Mouse (Mus musculus) ovary, postnatal 36 days (tissue): ENCODE data around the gene Slc22a3.

Experiments used
- DNase-seq: peaks from one replicate; pipeline ENCODE4 v3.0.0; 2022; ENCODE audit warnings: low spot score, mixed read lengths

Gene Slc22a3

GRCm38 (mm10) chr17:12403420-12403819, 104.1 kb downstream of the Slc22a3 start:
- DNase-seq: no peak

GRCm38 (mm10) chr17:12396163-12396677, 111.3 kb downstream of the Slc22a3 start:
- DNase-seq: no peak

- DNase-seq: no peak
These were observed 119.3 kb downstream of the Slc22a3 start for GRCm38 (mm10) chr17:12388239-12388638.

DNA sequence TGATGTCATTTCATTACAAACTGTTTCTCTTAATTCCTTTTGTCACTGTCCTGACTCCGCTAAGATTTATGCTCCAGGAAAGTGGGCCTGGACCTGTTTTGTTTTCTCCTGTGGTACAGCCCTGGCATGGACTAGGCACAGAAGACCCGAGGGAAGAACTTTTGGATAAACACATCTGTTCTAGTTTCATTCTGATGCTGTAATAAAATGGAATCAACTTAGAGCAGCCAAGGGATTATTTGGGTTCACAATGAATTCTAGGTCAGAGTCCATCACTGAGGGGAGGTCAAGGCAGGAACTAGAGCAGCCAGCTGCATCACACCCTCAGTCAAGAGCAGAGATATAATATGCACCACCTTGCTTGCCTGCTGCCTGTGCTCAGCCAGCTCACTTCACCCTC, 119.7 kb downstream of the Slc22a3 start:
- DNase-seq: no peak

DNA sequence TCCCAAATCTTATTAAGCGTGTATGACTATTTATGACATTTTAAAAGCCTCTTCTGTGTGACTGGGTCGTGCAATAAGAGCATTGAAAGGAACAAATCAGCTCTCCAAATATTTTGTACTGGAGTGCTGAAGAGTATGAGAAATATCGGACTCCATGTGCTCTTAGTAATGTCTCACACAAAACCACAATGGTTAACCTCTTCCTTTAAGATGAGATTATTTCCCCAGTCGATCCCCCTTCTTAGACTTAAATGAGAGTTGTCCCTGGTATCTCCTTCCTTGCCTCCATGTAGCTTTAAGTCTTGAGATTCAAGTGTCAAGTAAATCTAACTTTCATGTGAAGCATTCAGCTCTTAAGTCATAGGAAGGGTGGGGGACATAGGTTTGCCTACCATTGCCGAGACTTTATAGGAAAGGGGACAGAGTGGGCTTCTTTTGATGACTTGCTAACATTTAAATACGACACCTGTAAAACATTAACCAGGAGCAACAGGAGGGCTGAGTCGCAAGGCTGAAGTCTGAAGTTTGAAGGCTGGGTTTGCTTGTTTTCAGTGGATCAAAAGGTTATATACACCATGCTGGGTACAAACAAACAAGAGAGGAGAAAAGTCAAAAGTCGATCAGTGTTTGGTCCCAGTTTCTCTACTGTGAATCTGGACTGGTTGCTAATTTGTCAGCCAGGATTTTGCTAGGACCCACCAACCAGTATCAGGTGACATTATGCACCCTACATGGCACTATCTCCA, 122.3 kb downstream of the Slc22a3 start:
- no peak for DNase-seq

- no peak for DNase-seq
These were observed 125.0 kb downstream of the Slc22a3 start for GRCm38 (mm10) chr17:12382531-12382930.

DNA sequence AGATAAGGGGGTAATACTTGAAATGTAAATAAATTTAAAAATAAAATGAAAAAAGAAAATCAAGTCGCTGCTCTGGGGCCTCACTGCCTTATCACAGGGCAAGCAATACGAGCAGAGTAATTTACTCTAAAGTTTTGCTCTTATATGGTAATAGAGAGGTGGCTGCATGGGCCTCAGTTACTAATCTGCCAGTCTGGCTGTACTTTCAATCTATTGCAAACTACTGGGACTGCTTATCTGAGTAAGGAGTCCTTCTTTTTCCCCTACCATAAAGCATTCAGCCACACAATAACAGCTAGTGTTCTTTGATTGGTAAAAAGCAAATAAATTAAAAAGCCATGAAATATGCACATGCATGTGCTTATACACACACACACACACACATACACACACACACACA, 125.9 kb downstream of the Slc22a3 start:
- no peak for DNase-seq

DNA sequence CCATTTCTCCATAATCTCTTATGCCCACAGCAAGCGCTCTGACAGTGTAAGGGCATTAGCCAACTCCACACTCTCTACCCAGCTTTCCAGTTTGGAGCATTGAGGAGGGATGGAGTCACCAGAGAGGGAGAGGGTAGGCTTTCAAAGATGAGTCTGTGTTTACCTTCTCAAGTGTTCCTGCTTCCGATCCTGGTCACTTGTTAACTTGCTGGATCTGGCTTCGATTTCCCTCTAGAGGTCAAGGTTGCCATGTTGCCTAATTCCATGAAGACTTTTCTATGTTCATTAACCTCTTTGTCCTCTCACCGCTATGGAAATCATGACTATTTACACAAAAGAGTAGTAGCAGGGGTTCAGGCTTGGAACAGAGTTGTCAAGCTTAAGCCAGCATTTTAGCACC, 127.2 kb downstream of the Slc22a3 start:
- no peak for DNase-seq

DNA sequence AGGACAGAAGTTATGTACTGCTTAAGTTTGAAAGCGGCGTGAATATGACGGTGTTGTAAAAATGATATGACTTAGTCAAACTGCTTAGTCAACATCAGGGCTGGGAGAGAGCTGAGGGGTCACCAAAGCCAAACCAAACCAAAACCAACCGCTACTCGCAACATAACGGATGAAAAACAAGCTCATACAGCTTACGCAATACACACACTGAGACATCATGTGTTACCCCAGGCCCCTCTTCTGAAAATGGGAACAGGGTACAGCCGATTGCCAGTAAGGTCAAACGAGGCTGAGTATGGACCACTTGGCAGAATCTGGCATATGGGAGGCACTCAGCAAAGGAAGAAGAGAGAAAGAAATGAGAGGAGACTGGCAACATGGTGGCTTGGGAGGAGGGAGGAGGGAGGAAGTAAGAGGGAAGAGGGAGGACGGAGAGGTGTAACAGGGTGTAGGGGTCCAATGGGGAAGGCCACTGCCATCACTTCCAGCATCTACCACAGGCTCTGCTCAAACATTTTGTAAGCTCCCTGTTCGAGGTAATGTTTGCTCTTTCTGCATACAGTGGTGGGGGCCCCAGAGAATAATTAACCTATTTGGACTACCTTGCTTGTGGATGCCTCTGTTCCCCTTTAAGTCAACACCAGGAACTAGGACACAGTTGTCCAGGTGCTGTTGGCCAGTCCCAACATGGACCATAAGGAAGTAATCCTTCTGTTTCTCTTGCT, 129.4 kb downstream of the Slc22a3 start, which contains the start of gene Plg:
Gene Plg, plus strand, starts transcription at position 628 of the 725 bp plus-strand sequence.
- no peak for DNase-seq

DNA sequence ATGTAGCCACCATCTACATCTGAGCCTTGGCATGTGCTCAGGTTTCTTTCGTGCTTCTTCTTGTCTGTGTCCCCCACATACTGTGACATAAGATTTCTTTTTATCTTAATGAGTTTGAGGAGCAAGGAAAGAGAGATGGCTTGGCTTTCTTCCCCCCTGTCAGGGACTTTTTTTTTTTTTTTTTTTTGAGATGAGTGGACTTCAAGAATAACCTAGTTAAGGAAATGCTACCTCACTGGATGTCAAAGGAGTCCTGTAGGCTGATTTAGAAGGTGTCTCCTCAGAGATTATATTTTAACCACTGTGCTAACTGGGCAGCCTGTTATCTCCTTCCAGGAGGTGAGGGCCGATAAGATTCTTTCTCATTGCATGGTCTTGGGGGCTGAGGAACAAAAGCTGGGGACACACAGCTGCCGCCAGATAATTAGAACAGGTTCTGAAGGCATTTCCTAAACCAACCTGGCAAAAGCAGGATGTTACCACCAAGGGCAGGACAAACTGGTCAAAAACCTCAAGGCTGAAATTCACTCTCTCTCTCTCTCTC, 133.8 kb downstream of the Slc22a3 start:
- DNase-seq: no peak

DNA sequence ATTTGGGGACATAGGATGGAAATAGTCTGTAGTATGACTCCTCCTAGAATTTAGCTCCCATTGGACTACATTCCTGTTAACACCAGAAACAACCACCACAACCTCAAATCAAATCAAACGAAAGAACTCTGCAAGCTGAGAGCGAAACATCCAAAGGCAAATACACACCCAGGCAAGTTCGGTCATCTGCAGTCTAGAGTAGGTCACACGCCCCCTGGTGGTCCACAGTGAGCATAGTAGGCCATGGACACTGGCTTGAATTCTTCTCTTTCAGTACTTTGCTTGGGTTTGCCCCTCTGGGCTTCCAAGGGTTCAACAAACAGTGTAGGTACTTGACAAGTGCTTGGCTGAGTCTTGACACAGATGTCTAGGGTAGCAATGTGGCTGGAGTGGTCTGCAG, 135.5 kb downstream of the Slc22a3 start:
- peak; percentile 60 for DNase-seq

- DNase-seq: no peak
These were observed 136.1 kb downstream of the Slc22a3 start for GRCm38 (mm10) chr17:12371310-12371925.

- DNase-seq: no peak
These were observed 137.2 kb downstream of the Slc22a3 start for GRCm38 (mm10) chr17:12370289-12370688.

DNA sequence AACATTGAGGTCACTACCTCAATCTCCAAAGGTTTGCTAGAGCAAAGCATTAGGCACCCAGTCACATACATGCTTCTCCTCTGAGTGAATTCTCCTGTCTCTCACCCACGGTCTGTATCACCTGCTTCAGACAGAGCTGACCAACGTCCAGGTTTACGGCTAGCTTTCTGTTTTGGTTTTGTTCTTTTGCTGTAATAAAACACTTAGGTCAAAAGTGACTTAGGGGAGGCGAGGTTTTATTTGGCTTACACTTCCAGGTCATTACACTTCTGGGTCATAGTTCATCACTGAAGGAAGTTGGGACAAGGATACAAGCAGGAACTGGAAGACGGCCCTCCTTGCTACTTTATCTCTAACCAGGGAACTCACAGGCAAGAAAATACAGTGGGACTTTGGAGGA, 138.1 kb downstream of the Slc22a3 start:
- no peak for DNase-seq
